Mouse (Mus musculus): ENCODE measurements around the gene Glipr1l2. TPM values are rescaled to one million over a fixed set of nuclear protein-coding genes. Genes with fewer than 3 reads are reported as not detected.
"Not testable (repeated sequence)": the region's sequence is repeated elsewhere in the genome, so short reads cannot be mapped to it uniquely, and the experiment has no call there.

The Glipr1l2 gene
- total RNA-seq (2014; rRNA removed) (not detected in 2 replicates), polyA plus RNA-seq (2015; fragmentation: Nextera tagmentation; extraction: Ambion mirVana) (not detected in 2 replicates)

DNA sequence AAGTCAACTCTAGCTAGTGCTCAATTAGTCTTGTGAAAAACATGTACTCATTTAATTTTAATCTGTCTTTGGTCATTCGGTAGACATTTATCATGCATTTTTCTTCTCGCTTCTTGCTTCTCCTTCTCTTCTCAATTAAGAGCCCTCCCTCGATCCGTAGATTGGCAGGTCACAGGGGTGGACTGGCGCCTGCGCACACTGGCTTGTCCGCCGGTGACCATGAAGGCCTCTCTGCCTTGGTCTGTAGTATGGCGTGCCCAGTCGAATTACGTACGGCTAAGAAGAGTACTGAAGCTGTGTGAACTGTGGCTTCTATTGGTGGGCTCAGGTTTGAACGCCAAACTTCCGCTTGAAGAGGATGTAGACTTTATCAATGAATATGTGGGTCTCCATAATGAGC is at the start of gene Glipr1l2:
Gene Glipr1l2 (plus strand): TSS at position 198 of the 400 bp plus-strand sequence.
- H3K4me3 ChIP-seq (ENCODE audit: low read depth, low read length): no peak within 1 kb of the TSS
- no peak within 1 kb of the TSS for H3K9ac ChIP-seq
- no peak within 1 kb of the TSS for H3K27ac ChIP-seq (ENCODE audit: low read depth, low read length)
- H3K36me3 ChIP-seq (ENCODE audit: insufficient read depth): no peaks in the 10 kb centered on the region
- TF ChIP-seq CTCF (IDR thresholded peaks at IDR 0.05; ENCODE audit: low read depth): no peak
- H3K27me3 ChIP-seq (ENCODE audit: insufficient read depth, low read length): no peaks in the 10 kb centered on the region
- 94% methylated on average over 14 of the region's 14 CpGs for WGBS
- no peak within 1 kb of the TSS for H3K4me2 ChIP-seq (ENCODE audit: low read depth)
- no peaks in the 10 kb centered on the region for H3K9me3 ChIP-seq (ENCODE audit: low read length)
- DNase-seq (no peak), ATAC-seq (no peak)
- no peaks in the 10 kb centered on the region for H3K4me1 ChIP-seq (ENCODE audit: insufficient read depth)

DNA sequence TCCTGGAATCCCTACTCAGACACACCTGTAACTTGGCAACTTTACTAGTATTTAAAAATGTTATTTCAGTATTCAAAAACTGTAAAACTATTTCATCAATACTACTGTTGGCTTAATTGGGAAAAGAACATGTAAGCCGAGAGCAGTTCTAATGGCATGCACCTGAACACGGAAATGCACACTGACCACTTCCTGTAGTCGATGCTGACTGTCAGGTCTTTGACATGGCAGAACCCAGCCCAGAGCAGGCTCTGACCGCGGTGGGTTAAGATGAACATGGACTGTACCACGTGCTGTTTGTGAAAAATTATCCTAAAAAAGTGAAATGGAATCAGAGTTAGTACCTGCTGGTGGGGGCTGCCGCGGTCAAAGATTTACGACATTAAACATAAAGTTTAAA is 39.6 kb upstream of the Glipr1l2 start:
- WGBS: 85% methylated on average over 9 of the region's 9 CpGs
- H3K4me2 ChIP-seq (ENCODE audit: low read depth); H3K27me3 ChIP-seq (ENCODE audit: insufficient read depth, low read length); H3K27ac ChIP-seq (ENCODE audit: low read depth, low read length); H3K4me3 ChIP-seq (ENCODE audit: low read depth, low read length); ATAC-seq; H3K4me1 ChIP-seq (ENCODE audit: insufficient read depth); H3K36me3 ChIP-seq (ENCODE audit: insufficient read depth); H3K9ac ChIP-seq; H3K9me3 ChIP-seq (ENCODE audit: low read length); DNase-seq: not testable (repeated sequence)

DNA sequence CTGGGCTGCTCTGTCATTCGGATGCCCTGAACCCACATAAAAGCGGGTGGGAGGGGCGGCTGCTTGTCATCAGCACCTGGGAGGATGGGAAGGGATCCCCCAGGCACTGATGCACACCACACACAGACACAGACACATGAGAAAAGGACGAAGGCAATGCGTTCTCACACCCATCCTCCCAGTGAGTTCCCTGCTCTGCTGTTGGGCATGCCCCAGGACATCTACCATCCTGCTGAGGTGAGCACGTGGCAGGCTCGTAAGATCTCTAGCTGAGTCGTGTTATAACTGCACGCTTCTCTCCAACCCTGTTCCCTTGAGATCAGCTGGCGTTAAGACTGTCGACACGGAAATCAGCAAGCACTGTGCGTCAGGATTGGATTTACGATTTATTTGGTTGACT is 38.9 kb upstream of the Glipr1l2 start:
- H3K27ac ChIP-seq (ENCODE audit: low read depth, low read length); DNase-seq; H3K4me3 ChIP-seq (ENCODE audit: low read depth, low read length); H3K27me3 ChIP-seq (ENCODE audit: insufficient read depth, low read length); H3K36me3 ChIP-seq (ENCODE audit: insufficient read depth); H3K9me3 ChIP-seq (ENCODE audit: low read length); H3K4me2 ChIP-seq (ENCODE audit: low read depth); H3K4me1 ChIP-seq (ENCODE audit: insufficient read depth); H3K9ac ChIP-seq: not testable (repeated sequence)
- 60% methylated on average over 14 of the region's 14 CpGs for WGBS
- 0 out of 2 replicates have a peak, but pooled peaks have one; percentile 25 for ATAC-seq

DNA sequence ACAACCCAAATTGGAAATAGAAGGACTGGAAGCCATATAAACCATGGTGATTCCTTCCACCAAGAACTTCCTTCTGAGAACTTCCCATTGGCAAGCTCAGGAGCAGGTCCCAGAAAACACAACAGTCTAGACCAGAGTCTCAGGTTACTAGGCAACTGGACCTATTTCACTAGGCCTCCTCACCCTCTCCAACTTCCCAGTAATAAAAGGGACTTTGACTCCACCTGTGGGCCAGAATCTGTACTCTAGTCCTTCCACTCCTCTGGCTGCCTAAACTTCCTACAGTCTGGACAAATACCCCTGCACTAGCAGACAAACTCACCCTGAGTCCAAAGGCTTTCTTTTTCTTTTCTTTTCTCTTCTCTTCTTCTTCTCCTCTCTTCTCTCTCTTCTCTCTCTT is 31.9 kb upstream of the Glipr1l2 start:
- ATAC-seq (no peak), DNase-seq (no peak)
- H3K27ac ChIP-seq (ENCODE audit: low read depth, low read length): no peak overlapping the region
- H3K4me1 ChIP-seq (ENCODE audit: insufficient read depth): no peaks in the 10 kb centered on the region
- no peaks in the 10 kb centered on the region for H3K36me3 ChIP-seq (ENCODE audit: insufficient read depth)
- H3K27me3 ChIP-seq (ENCODE audit: insufficient read depth, low read length): no peaks in the 10 kb centered on the region
- TF ChIP-seq CTCF (IDR thresholded peaks at IDR 0.05; ENCODE audit: low read depth): no peak
- no peaks in the 10 kb centered on the region for H3K9me3 ChIP-seq (ENCODE audit: low read length)
- H3K9ac ChIP-seq: no peak overlapping the region
- H3K4me2 ChIP-seq (ENCODE audit: low read depth): no peak overlapping the region
- H3K4me3 ChIP-seq (ENCODE audit: low read depth, low read length): no peak overlapping the region

DNA sequence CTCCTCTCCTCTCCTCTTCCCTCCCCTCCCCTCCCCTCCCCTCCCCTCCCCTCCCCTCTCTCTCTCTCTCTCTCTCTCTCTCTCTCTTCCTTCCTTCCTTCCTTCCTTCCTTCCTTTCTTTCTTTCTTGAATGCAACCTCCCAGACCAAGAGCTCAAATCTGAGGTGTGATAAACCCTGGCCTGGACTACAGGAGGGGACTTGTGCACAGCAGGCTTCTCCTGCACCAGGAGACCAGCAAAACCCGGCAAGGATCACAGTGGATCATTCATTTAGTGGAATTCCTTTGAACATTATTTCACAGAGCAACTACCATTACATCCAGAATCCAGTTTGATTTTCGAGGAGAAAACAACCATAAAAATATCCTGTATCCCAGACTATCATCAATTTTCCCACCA is 31.2 kb upstream of the Glipr1l2 start:
- not testable (repeated sequence) for H3K36me3 ChIP-seq (ENCODE audit: insufficient read depth)

DNA sequence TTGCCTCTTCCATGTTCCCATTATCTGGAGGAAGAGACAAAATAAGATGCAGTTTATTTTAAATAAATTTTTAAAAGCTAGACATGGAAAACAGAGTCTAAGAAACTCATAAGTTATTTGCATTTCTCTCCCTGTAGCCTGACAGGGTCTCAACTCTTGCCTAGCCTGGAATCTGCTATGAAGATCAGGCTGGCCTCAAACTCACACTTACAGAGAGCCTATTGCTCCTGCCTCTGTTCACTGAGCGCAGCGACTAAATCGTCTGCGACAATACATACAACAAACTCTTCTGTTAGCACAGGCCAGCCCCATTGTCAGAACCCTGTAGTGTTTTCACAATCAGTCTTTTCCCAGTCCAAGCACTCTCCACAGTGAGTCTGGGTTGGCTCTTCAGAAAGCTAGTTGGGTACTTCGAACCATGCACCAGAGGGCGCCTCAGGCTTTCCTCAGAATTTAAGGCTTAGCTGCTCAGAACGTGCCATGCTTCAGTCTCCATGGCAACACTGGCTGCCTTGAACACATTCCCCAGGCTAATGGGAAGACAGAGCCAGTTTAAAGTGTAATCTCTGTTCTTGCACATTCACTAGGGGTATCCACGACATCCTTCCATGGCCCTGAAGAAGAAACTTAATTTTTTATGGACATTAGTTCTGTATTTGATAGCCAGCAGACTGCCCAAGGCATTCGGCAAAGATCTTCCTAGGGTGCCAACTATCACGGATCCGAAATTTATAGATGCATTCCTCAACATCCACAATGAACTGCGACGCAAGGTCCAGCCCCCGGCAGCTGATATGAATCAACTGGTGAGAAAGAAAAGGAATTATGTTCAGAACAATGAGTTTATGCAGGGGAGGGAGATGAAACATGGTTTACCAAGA is 23.2 kb upstream of the Glipr1l2 start, which contains the start of gene Glipr1l1:
Gene Glipr1l1 (plus strand): TSS at position 488 of the 881 bp plus-strand sequence.
- Histone ChIP-seq H3K4me2 (ENCODE audit: low read depth) (no peak within 1 kb of the TSS), H3K36me3 (ENCODE audit: insufficient read depth) (no peaks in the 10 kb centered on the region), H3K27me3 (ENCODE audit: insufficient read depth, low read length) (no peaks in the 10 kb centered on the region), H3K9ac (no peak within 1 kb of the TSS), H3K4me3 (ENCODE audit: low read depth, low read length) (no peak within 1 kb of the TSS), H3K9me3 (ENCODE audit: low read length) (no peaks in the 10 kb centered on the region), H3K27ac (ENCODE audit: low read depth, low read length) (no peak within 1 kb of the TSS), H3K4me1 (ENCODE audit: insufficient read depth) (no peaks in the 10 kb centered on the region)
- DNase-seq: peak; percentile 92
- peak; percentile 100 for ATAC-seq
- peak; percentile 78 for TF ChIP-seq CTCF (IDR thresholded peaks at IDR 0.05; ENCODE audit: low read depth)
- WGBS: 37% methylated on average over 14 of the region's 14 CpGs

More for the DNA sequence above, 31.2 kb upstream of the Glipr1l2 start:
- H3K4me3 ChIP-seq (ENCODE audit: low read depth, low read length); H3K27me3 ChIP-seq (ENCODE audit: insufficient read depth, low read length); H3K4me1 ChIP-seq (ENCODE audit: insufficient read depth); H3K9ac ChIP-seq; H3K4me2 ChIP-seq (ENCODE audit: low read depth); H3K9me3 ChIP-seq (ENCODE audit: low read length); ATAC-seq; H3K27ac ChIP-seq (ENCODE audit: low read depth, low read length): not testable (repeated sequence)
- peak; percentile 18 for DNase-seq
- 77% methylated on average over 2 of the region's 2 CpGs for WGBS

DNA sequence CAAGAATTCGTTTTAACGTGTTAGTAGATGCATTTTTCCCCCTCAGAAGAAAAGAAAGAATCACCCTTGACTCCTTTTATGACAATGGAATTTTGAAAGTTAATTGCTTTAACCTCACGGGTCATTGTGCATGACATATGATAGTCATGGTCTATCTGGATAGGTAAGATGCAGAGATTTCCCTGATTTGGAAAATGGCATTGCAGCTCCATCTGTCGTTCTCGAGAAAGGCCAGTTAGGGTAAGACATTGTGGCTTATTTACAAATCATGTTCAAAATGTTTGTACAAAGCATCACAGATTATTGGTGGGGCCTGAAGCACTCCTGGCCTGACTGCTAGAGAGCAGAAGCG is 22.6 kb upstream of the Glipr1l2 start:
- not testable (repeated sequence) for ATAC-seq; H3K4me3 ChIP-seq (ENCODE audit: low read depth, low read length); H3K4me2 ChIP-seq (ENCODE audit: low read depth); H3K27me3 ChIP-seq (ENCODE audit: insufficient read depth, low read length); DNase-seq; H3K9me3 ChIP-seq (ENCODE audit: low read length); H3K4me1 ChIP-seq (ENCODE audit: insufficient read depth); H3K9ac ChIP-seq; H3K27ac ChIP-seq (ENCODE audit: low read depth, low read length); H3K36me3 ChIP-seq (ENCODE audit: insufficient read depth)
- 79% methylated on average over 6 of the region's 6 CpGs for WGBS

Data from forebrain, postnatal 0 days (tissue).